Mouse (Mus musculus) urinary bladder, postnatal 14 days (tissue): ENCODE measurements around the gene Foxn4.
A peak's percentile ranks its signal among the peaks of the same experiment; 100 is the strongest.

Source experiments
- DNase-seq: peaks from one replicate; pipeline ENCODE4 v3.0.0; 2021; ENCODE audit warnings: low spot score

The Foxn4 gene

DNA sequence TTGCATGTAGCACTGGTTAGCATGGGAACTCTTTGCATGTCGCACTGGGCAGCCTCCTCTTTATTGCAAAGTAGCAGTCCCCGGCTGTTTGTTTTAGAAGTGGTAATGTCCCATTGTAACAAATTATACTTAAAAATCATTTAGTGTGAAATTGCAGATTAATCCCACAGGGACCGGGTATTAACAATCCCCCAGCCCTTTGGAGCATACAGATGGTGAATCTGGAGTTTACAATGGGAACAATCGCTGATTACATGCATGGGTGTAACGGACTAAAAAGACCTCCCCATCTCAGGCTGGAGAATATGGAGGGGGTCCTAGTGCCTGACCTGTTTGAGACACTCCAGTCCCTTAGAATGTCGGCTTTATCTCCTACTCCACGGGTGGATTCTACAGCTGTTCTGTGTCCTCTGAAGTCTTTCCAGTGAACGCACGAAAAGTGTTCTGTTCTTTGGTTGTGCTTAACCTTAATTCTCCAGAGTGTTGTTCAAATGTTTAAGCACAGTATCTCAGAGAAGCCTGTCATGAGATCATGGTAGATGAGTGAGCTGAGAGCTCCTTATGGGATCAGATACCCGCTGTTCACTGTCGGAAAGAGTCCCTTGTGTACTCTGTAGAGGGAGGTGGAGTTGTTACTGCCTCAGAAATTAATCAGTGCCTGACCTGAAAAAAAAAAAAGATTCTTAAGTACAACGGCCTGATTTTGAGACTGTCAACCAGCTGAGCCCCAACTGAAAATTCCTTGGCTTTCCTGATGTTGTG is 6.0 kb upstream of the Foxn4 start:
- DNase-seq: no peak

DNA sequence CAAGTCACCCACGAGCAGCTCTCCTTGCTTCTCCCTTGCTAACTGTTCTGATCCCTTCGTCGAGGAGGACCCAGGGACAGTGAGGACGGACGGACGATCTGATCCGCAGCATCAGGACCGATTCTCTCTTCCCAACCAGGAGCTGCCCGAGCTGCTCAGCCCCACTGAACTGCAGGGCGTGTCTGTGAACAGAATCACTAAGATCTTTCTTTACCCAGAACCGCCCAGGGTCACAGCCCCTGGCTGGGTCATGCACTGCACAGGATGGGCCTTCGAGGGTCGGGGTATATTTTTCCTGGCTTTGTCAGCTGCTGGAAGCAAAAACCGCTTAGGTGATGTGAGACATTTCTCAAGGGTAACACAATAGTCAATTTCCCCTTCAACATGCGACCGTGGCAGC is 2.4 kb upstream of the Foxn4 start:
- DNase-seq: no peak

DNA sequence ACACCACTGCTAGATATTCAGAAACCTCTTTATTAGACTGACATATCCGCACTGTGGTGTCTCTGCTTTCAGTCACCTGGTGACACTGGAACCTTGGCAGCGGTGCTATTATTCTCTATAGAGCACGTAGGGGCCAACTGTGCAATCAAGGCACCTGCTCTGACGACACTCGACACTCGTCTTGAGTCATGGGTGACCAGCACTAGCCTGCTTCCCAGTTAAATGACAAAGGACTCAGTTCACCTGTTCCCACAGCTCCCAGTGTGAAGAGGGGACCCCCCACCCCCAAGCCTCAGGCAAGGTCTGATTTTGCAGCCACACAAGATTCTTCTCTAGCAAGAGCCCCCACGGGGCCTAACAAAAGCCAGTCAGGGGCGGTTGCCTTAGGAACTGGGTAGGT is 1.7 kb upstream of the Foxn4 start:
- DNase-seq: no peak

DNA sequence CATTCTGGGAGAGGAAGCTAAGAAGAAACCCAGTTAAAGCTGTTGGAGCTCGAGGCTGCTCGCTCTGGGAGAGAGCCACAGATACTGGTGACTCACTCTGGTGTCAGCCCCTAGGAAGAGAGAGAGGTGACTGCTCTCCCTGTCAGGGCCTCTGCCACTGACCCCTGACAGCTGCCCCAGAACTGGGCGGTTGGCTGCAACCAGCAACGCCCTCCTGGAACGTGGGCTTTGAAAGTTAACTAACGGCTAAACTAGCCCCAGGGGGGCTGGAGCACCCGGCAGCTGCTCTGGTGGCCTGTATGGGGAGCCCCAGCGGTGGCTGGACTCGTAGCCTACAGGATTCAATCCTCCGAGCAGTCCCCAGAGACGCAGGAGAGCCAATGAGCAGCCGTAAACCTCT is 3.6 kb downstream of the Foxn4 start:
- DNase-seq: no peak

DNA sequence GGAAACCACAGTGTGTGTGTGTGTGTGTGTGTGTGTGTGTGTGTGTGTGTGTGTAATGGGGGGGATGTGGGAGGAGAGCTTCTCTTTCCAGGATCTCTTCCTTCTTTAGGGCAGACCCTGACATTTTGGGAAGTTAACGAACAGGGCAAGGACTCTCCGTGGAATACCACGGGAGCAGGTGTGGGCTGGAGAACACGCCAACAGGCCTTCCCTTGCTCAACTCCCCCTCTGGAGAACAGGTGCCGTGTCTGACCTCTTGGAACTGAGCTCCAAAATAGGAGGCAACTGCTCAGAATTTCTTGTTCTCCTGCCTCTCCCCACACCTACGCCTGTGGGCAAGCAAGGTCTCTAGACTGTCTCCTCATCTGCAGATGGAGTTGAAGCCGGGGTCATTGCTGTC is 4.1 kb downstream of the Foxn4 start:
- no peak for DNase-seq

DNA sequence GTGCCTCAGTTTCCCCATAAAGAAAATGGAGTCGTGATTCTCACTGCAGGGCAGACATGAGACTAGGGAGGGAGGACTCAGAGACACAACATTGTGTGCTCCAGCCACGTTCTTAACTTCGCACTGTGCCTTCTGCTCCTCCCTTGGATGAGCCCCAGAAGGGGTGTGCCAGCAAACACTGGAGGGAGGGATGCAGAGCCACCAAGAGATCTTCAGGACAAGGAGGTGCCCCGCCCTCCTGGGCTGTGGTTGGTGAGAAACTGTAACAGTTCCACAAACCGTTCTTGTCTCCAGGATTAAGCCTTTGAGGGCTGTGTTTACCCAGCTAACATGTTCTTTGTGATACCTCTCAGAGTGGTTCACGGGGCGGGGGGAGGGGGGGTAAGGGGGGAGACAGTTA is 5.0 kb downstream of the Foxn4 start:
- peak; percentile 58 for DNase-seq

DNA sequence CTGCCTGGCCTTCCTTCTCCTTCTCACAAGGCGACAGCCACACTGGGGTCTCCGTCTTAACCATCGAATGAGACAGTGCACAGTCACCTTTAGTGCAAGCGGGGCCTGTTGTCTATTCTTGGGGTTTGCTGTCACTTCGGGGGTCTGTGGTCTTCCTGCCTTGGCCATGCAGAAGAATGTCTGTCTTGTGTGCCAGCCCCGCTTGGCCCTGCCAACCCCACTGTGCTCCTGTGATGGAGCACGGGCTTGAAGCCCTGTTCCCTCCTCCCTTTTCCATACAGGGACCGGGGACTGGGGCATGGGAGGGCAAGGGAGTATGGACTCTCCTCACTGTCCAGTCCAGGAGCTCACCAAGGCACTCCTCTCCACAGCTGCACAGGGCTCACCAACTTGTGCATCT is 8.8 kb downstream of the Foxn4 start:
- DNase-seq: no peak

DNA sequence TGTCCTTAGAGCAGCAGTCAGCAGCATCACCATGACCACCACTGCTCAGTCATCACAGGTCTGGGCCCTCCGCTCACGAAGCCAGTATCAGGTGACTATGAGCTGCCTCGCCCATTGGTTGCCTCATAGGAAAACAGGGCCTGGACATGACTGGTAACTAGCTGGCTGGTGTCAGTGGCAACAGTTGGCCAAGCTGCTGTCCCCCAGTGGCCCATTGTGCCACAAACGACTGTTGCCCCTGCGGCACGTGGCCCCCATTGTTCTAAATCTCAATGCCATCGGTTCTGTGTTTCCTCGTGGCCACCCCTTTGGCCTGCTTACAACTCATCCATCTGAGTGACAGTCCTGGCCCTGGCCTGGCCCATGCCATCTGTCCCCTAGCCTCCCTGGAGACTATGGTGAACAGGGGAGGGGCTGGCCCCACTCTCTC is 9.6 kb downstream of the Foxn4 start:
- DNase-seq: no peak

DNA sequence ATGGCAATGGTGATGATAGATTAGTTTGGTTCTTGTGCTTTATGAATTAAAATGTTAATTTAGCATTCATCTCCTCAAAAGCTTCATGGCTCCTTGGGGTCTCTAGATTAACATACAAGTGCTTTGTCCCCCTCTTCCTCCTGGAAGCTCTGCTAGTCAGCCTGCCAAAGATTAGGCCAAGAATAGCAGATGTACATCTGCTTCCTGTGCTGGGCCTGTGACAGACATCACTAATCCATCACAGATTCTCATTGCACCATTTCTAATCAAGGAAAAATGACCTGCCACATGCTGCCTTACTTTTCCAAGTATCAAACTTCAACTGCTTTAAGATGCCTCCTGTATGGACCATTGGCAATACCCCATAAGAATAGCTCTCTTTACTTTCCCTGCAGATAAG is 12.1 kb downstream of the Foxn4 start:
- DNase-seq: no peak

DNA sequence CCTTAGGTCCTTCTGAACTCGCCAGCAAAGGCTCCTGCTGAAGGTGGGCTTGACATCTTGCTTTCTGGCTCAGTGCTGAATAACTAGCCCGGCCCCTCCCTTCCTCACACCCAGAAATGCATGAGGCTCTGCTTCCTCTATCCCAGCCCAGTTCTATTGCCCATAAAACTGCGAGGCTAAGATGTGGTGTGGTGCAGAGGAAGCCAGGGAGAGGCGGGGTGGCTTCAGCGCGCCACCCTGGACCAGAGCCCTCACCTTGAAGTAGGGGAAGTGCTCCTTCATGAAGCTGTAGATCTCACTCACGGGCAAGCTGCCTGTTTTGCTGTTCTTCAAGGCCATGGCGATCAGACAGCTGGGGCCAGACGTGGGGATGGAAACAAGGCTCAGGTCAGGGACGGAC is 14.1 kb downstream of the Foxn4 start:
- DNase-seq: no peak

DNA sequence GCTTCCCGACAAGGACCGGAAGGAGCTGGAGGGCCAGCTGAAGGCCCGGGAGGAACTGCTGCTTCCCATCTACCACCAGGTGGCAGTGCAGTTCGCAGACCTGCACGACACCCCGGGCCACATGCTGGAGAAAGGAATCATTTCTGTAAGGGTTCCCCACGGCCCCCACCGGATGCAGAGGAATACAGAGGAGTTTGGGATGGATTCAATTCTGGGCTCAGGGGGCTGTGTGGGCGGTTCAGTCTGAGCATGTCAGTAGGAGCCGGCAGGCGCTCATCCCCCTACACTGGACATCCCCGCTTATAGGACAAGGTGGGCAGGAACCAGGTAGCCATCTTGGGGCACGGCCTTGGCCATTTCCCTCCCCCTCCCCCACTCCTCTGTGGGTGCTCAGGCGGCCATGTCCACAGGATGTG is 25.4 kb downstream of the Foxn4 start:
- DNase-seq: peak; percentile 75

DNA sequence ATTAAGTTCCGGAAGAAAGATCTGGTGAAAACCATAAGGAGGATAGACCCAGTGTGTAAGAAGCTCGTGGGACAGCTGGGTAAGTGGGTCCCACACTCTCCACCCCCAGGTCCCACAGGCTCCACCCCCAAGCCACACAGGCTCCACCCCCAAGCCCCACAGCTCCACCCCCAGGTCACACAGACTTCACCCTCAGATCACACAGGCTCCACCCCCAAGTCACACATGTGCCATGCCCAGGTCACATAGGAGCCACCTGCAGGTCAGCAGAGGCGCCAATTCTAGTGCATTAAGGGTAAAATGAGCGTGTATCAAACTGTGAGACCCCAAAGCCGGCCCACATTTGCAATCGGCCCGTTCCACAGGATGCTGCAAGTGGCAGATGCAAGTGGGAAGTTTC is 27.1 kb downstream of the Foxn4 start:
- DNase-seq: no peak

DNA sequence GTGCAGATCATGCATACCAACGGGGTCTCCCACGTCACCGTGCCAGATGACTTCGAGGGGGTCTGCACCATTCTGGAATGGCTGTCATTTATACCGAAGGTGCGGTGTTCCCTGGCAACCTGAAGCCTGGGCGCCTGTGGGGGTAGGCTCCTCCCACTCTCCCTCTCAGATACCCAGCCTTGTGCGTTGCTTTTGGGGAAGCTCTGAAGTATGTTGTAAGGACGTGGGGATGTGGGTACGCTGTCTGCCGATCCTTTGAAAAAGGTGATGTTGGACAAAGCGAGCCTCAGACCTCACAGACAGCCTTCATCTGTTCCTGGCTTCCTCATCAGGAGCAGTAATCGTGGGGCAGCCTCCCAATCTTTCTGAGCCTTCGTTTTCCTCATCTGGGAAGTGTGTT is 33.9 kb downstream of the Foxn4 start:
- no peak for DNase-seq

DNA sequence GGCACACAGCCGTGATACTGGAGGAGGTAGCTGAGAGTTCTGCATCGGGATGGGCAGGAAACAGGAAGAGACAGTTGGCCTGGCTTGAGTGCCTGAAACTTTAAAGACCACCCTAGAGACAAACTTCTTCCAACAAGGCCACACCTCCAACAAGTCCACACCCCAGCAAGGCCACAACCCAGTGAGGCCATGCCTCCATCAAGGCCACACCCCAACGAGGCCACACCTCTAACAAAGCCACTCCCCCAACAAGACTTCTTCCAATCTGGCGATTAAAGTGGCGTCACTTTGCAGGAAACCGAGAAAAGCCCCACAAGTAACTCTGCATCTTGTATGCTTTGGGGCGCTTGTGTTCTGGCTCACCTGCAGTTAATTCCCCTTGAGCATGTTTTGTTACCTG is 34.7 kb downstream of the Foxn4 start:
- no peak for DNase-seq

DNA sequence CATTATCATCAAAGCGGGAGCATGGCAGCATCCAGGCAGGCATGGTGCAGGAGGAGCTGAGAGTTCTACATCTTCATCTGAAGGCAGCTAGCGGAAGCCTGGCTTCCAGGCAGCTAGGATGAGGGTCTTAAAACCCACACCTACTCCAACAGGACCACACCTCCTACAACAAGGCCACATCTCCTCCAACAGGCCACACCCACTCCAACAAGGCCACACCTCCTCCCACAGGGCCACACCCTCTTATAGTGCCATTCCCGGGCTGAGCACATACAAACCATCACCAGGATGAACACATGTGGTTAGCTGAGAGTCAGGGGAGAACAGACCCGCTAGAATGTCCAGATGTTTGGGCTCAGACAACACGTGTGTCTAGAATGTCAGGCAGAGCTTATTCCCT is 44.7 kb downstream of the Foxn4 start:
- no peak for DNase-seq

DNA sequence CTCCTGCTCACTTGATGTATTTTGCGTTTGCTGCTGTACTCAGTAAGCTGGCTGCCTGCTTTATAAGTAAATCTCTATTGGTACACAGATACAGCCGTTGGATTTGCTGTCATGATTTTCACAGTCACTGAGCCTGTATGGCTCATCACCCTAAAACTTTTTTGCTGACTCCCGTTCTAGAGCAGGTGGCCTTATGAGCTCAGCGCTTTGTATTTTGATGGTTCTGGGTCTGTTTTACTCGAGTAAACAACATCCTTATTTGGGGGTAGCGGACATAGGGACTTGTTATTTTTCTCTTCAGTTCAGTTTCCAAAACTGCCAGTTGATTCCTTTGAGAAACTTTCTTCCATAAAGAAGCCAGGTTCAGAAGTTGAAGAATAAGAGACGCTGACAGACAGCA is 47.6 kb downstream of the Foxn4 start:
- DNase-seq: no peak

DNA sequence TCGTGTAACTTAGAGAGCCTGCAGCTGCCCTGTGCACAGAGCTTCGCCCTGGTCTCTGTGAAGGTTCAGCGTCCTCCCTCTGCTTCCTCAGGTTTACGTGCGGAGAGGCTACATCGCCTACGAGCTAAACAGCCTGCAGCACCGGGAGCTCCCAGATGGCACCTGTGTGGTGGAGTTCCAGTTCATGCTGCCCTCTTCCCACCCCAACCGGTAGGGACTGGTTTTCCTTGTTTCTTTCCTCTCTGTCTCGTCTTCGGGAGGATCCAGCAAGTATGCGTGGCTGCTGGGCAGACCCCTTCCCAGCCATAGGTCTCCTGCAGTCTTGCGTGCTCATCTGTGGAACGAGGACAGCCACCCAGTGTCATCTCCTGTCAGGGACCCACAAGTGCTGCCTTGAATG is 54.8 kb downstream of the Foxn4 start:
- no peak for DNase-seq

DNA sequence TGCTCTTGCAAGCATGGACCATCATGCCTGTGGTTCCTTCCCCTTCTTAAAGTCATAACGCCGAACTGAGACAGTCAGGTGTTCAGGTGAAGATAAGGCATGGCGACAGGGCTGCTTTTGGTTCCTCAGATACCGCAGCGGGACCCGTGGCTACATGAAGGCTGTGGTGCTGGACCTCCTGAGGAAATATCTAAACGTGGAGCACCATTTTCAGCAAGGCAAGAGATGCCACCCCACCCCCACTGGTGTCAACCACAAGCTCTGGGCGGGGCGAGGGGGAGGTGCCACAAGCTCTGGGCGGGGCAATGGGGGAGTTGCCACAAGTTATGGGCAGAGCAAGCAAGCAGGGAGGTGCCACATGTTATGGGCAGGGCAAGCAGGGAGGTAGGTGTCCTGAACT is 60.4 kb downstream of the Foxn4 start:
- no peak for DNase-seq

DNA sequence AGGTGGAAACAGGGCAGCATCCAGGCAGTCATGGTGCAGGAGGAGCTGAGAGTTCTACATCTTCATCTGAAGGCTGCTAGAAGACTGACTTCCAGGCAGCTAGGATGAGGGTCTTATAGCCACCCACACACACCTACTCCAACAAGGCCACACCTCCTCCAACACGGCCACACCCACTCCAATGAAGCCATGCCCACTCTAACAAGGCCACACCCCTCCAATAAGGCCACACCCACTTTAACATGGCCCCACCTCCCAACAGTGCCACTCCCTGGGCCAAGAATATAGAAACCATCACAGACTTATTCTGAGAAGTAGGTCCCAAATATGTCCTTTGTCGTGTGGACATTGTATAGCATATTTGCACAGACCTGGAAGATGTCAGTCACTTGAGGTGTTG is 67.4 kb downstream of the Foxn4 start:
- no peak for DNase-seq
